Mouse (Mus musculus) CD4-positive, CD25-positive, alpha-beta regulatory T cell, adult 4 months (primary cell): ENCODE data around the gene Otc. TPM values are rescaled to one million over a fixed set of nuclear protein-coding genes. Genes with fewer than 3 reads are reported as not detected.

Experiments
- polyA plus RNA-seq, 2 experiments: library from polyadenylated mRNA; unstranded; fragments of 100-300 nt; shearing (Covaris generic); gene quantifications; one replicate each; pipeline ENCODE4 v1.2.1; 2017

Otc gene
- polyA plus RNA-seq, 2 experiments from 2014 or later: not detected

Other genes starting within 250 kb of the Otc start
- not detected for gene Srpx, start 134.6 kb upstream of the Otc start, polyA plus RNA-seq
- gene Rpgr, start 35.4 kb upstream of the Otc start, polyA plus RNA-seq: 1 to 10 TPM; 2.8 to 4.4 TPM
- not detected for gene Tspan7, start 232.9 kb downstream of the Otc start, polyA plus RNA-seq